Mouse (Mus musculus) frontal cortex, postnatal 36 days (tissue): ENCODE measurements around the gene Abcc1.

Experiments
- DNase-seq, 2 experiments: peaks; one replicate each; pipeline ENCODE4 v3.0.0; 2022; ENCODE audit warnings: low spot score in 2 of 2

Gene Abcc1

DNA sequence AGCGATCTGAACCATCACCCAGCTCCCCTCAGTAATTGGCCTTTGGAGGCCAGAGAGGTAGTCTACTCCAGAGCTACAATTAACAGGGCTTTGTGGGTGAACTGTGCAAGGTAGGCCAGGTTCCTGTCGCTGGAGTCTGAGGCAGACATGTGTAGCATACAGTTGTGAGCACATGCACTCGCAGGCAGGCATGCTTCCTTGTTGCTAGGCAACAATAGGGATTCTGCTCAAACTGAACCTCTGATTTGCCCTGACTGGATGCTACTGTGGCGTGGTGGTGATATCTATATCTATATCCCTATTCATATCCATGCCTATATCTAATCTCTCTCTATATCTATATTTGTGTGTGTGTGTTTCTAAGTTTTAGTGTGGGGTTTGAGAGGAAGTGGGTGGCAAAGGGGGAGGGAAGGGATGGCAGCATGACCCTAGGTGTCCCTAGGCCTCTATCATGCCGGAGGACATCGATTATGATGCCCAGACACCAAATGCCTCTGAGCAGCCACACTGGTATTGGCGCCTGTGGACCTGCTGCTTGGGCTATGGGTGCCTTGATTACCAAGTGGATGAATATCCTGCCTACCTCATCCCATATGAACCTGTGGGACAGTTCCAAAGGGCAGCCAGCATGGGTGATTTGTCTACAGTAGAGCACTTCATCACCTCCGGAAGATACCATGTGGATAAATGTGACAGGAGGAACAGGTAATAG is 140.4 kb downstream of the Abcc1 start:
- DNase-seq, result no peak

- DNase-seq, result no peak
These were observed 145.1 kb downstream of the Abcc1 start for GRCm38 (mm10) chr16:14506461-14506860.
